Mouse (Mus musculus): ENCODE results near the gene Map1b. TPM values are rescaled to one million over a fixed set of nuclear protein-coding genes. Genes with fewer than 3 reads are reported as not detected.

Gene Map1b
- total RNA-seq, 2 experiments from 2014 or later, result 1,564 to 1,697 TPM

DNA sequence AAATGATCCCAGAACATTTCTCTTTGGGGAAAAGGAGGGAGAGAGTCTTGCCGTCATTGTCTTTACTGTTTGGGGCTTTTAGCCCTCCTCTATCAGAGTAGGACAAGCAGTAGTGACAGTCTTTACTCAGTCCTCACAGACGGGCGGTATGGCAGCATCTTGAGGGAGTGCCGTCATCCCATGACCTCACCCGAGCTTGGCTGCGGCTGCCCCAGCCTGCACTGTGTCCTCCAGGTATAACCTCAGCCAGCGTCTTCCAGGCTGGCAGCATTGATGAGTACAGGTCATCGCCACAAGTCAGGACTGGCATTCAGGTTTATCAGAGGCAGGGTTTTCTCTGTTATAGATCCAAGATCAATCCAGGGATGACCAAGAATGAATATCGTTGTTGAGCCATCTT lies 99.7 kb downstream of the Map1b start:
- no peak for DNase-seq
- intact Hi-C loops (cut with DNase I), result no loop called here

- no peak for DNase-seq
- intact Hi-C loops (cut with DNase I), result no loop called here
These were observed 102.0 kb downstream of the Map1b start for GRCm38 (mm10) chr13:99414352-99414742.

DNA sequence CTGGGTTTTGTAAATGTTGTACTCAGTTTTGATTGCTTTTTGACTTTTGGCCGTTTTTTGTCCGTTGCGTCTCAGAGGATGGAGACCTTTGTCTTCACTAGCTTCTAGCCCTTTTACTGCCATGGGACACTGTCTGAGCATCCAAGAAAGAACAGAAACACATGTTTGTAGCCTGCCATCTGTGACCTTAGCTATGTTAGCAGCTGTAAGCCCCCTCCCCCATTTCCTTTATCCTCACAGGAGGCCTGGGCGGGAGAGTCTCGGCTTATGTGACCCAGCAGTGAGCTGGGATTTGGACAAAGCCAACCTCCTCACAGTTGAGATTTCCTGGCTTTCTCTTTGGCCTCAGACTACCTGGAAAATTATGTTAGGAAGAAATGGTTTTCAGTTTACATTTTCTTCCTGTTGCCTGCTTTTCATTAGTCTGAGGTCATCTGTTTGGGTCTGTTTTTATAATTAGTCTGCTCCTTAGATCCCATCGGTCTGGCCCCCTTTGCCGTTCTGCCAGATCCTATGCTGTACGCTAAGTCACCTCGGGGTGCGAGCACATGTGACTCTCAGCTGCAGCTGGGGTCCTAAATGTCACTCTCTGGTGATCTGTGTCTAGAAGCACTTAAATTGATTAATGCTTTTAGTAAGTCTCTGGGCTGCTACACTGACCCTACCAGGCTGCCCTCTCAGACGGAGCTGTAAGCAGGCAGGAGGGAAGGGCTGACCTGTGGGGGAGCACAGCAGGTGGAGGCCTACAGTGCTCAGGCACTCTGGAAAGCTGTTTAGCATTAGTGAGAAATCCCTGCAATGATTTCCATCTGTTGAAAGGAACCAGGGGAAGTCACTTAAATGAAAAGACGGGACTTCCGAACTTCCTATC lies 102.6 kb downstream of the Map1b start:
- DNase-seq, result peak; percentile 32
- intact Hi-C loops (cut with DNase I), result no loop called here

DNA sequence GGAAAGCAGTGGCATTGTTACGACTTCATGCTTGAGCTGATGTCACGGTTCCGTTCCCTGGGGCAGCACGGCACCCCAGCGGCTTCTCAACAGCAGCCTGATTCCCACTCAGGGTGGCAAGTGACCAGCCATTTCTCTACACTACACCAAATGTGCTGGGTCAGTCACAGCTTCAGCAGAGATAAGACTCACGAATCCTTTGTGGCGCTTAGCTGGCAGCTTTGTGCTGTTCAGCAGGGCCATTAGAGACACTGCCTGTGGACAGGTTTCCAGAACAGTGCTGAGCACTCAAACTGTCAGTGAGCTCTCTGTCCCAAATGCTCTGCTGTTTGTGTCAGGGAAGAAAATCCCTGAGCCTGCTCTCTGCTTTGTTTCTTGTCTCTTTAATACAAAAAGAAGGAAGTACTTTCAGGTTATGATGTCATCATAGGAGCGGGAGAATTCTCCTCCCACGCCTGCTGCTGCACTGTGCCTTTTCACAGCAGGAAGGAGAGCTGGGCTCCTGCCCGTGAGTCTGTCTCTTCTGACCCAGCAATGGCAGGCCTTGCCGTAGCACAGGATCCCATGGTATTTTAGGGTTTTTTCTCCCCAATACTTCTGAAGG lies 103.8 kb downstream of the Map1b start:
- DNase-seq, result peak; percentile 41
- intact Hi-C loops (cut with DNase I), result no loop called here

DNA sequence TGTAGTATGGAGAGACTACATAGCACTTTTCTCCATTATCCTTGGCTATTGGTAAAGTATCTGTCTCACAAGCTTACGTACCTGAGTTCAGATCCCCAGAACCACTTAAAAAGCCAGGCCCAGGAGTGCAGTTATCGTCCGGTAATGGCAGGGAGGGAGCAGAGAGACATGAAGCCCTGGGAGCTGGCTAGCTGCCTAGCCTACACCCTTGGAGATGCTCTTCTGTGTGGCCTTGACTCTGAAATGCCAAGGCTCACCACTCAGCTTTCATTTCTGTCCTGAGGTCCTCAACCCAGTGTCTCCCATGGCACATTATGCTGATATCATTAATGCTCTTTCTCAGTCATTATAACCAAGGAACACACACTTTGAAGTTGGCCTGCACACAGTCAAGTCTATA lies 104.6 kb downstream of the Map1b start:
- intact Hi-C loops (cut with DNase I), result no loop called here
- no peak for DNase-seq

GRCm38 (mm10) chr13:99410611-99411515 lies 105.5 kb downstream of the Map1b start:
- intact Hi-C loops (cut with DNase I), result no loop called here
- no peak for DNase-seq

- no peak for DNase-seq
- intact Hi-C loops (cut with DNase I), result no loop called here
These were observed 107.1 kb downstream of the Map1b start for GRCm38 (mm10) chr13:99409216-99409615.

- DNase-seq, result no peak
- intact Hi-C loops (cut with DNase I), result no loop called here
These were observed 117.0 kb downstream of the Map1b start for GRCm38 (mm10) chr13:99399373-99399772.

DNA sequence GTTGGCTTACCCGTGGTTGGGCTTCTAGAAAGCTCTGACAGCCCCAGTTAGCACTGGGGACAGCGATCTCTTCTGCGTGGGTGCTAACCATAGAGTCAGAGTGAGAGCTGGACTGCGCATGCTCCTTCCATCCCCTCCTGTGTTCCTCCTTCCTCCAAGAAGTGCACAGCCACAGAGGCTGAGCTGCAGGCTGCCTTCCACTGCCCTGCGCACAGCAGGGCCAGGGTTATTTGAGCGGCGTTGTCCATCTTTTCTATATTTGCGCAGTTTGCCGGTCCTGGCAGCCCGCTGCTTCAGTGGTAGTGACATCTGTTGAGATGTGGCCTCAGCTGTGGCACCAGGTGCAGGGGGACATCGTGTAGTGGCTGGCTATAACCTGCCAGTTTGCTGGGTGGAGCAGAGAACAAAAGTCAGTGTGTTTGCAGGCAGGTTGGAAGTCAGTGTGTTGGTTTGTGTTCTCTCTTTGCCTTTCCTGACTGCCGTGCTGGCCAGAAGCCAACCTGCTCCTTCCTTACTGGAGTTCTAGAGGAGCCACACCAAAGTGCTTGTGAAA lies 118.1 kb downstream of the Map1b start:
- peak; percentile 77 for DNase-seq
- intact Hi-C loops (cut with DNase I), result no loop called here

DNA sequence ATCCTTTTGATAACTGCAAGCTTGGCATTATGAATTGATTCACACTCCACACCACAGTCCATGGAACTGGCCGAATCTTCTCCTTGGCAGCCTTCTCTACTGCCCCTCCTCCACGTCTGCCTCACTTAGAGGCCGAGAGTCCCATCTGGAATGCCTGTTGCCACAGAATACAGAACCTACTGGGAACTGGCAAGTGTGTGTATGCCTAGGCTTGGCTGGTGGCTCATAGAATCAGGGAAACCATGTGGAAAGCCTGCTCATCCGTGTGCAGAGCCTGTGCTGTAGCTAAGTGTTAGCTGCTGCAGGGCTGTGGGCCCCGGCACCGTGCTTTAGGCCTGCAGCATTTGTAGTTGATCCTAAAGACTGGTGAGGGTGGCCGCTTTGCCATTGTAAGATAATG lies 119.1 kb downstream of the Map1b start:
- peak; percentile 91 for DNase-seq
- intact Hi-C loops (cut with DNase I), result no loop called here

DNA sequence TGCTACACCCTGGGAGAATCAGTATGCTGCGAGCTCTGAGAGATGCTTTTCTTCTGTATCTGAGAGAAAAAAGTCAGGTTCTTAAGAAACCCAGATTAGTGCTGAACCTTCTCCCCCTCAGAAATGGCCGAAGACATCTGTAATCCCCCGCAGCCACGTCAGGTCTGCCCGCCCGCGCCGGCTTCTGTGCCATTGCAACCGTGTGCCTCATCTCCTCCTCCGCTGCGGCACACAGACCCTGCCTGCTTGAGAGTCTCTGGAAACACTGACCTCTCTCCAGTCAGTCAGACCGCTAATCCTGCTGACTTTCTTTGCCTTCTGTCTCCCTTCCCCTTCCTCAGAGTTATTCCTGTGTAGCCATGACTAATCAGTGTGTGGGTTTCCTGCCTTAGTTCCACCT lies 120.8 kb downstream of the Map1b start:
- no peak for DNase-seq
- intact Hi-C loops (cut with DNase I), result no loop called here

- intact Hi-C loops (cut with DNase I), result no loop called here
- DNase-seq, result no peak
These were observed 121.6 kb downstream of the Map1b start for GRCm38 (mm10) chr13:99394694-99395093.

DNA sequence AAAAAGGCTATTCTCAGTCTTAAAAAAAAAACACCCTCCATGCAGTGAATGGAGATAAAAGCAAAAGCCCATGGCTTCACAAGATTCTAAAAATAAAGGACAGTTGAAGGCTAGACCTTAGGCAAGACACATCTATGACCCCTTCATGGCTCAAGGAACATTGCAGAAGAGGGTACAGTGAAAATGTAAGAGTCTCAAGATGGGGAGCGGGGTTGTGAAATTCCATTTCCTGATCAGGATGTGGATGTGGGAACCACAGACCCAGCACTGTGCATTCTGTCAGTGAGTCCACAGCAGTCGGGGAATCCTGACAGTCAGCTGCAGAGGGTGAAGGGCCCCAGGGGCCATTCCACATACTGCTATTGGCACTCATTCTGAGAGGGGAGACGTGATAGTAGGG lies 123.2 kb downstream of the Map1b start:
- no peak for DNase-seq
- intact Hi-C loops (cut with DNase I), result no loop called here

DNA sequence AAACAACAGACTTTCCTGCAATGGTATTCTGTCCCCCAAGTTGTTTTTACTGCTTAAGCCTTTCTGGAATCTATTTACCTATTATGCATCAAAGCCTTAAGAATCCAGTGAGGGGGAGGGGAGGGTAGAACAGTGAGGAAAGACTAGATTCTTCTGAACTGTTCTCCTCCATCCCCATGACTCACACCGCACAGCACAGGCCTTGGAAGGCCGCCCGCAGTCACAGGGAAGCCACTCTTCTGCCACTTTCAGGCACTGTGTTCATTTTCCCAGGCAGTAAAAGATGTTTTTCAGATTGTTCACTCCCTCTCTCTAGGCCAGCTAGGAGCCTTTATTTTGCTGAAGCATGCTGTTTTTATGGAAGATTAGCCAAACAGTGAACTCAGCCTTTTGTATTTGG lies 124.9 kb downstream of the Map1b start:
- DNase-seq, result peak; percentile 53
- intact Hi-C loops (cut with DNase I), result no loop called here

DNA sequence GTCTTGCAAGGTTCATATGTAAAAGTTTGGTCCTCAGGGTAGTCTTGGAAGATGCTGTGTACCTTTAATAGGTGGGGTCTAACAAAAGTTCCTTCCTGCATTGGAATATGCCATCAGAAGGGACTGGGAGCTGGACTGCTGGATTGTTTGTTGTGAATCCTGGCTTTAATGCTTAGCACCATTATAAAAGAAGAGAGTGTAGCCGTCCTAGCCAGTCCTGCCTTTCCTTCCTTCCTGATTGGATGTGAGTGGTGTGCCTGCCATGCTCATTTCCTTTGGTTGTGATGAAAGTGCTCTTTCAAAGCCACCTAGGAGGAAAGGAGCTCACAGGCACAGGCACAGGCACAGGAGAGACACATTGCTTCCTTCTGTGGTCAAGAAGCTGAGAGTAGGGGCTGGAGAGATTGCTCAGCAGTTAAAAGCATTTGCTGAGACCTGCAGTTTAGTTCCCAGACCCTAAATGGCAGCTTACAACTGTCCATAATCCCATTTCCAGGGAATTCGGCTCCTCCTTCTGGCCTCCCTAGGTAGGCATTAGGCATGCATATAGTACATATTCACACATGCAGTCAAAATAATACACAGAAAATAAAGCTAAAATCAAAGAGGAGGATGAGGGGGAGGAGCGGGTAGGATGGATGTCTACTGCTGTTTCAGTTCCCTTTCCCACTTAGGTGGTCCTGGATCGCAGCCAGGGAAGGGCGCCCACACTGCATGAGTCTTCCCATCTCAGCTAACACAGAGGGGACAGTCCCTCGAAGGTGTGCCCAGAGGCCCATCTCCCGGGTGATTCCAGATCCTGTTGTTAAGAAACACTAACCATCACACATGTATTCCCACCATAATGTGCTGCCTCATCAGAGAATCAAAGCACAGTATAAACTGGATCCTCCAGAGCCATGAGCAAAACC lies 128.2 kb downstream of the Map1b start:
- DNase-seq, result no peak
- intact Hi-C loops (cut with DNase I), result no loop called here

DNA sequence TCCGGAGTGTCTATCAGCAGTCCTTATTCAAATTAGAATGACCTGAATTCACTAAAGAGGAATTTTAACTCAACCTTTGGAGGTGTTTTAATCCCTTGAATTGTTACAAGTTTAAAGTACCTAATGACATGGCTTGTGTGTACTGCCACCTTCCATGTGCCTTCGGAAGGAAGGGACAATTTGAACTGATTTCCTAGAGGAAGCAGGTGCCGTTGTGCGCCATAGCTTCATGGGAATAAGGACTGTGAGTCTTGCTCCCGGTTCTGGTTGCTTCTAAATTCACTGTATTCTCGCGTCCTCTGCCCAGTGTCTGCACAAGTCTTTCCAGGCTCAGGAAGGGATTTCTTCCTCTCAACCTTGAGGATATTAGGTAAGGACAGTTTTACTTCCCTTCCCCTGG lies 130.0 kb downstream of the Map1b start:
- intact Hi-C loops (cut with DNase I), result no loop called here
- no peak for DNase-seq

DNA sequence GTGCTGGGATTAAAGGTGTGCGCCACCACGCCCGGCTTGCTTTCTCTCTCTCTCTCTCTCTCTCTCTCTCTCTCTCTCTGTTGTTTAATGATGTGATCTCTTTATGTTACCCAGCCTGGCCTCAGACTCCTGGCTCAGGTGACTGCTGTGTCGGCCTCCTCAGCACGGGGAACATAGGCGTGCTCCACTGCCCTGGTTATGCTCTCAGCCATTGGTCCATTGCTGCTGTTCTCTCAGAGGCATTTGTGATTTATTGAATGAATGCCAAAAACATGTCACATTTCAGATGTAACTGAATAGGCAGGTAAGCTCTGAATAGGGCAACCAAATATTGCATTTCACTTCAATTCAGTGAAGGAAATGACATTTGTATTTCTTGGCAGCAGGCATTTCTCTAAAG lies 130.4 kb downstream of the Map1b start:
- no peak for DNase-seq
- intact Hi-C loops (cut with DNase I), result no loop called here

DNA sequence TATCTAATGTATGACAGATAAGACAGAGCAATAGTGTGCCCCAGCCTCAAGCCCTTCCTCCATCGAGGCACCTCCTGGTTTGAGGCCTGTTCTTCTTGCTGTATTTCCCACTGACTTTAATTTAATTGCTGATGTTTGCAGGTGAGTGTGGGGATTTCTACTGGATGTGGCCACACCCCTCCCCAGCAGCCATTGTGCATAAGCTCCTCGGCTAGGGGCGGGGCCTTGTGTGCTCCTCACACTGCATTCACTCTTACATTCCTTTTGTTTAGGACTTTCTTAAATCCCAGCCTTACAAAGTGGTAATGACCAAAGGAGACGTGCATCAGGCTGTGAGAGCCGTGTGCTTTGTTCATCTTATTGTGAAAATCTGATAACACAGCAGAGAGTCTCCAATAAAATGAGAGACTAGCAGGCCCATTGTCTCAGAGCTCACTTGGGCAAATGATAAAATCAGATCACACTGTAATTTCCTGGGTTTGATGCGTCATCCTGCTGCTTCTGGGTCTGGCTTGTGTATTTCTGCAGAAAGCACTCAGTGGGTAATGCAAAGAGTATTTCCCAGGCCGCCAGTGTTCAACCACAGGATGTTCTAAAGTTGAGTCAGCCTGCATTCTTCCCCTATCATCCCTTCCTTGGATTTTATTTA lies 131.7 kb downstream of the Map1b start:
- intact Hi-C loops (cut with DNase I), result no loop called here
- DNase-seq, result no peak

GRCm38 (mm10) chr13:99382373-99382772 lies 134.0 kb downstream of the Map1b start:
- DNase-seq, result no peak
- intact Hi-C loops (cut with DNase I), result no loop called here

DNA sequence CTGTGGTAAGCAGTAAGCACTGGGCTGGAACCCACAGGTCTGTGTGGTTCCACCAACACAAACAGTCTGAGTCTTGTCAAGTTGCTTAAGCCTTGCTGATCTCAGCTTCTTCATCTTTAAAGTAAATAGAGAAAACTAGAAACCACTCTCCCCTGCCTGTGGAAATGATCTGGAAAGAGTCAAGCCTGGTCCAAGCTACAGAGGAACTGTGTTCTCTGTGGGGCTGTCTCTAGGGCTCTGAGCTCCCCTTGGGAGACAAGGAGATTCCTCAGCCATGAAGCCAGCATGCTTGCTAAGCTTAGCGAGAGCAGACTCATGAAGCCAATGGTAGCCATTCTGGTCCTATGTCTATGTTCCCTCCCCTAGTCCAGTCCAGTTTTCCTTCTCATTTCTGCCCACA lies 138.1 kb downstream of the Map1b start:
- intact Hi-C loops (cut with DNase I), result no loop called here
- DNase-seq, result no peak

All from left cerebral cortex, postnatal 4 days (tissue).